ENCODE assay signal across 8 mouse cellular contexts in the genomic region with DNA sequence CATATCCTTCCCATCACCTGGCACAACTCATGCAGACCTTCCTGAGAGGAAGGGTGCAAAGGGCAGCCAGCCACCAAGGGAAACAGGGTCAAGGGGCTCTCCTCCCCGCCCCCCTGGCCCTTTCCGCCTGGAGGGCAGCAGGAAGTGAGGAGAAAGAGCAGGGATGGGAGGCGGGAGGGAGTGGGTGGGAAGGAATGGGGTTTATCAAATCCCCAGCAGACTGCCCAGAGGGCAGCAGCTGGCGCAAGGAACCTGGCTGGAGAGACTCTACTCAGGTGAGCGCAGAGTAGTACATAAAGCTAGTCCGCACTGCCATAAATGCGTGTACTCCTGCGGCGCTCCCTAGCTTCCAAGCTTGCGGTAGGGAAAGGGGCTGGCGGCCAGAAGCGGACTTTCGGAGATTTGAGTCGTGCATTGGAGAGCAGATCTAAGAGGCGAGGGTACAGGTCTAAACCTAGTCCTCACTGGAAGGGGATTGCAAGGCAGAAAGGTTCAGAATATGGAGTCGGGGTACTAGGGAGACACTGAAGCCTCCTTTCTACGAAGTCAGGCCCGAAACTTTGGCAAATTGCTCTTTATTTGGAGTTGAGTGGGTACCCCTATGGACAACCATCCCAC. TPM values are rescaled to one million over a fixed set of nuclear protein-coding genes. Genes with fewer than 3 reads are reported as not detected.
DNase-seq lines count a peak whose midpoint lies in the region; ATAC-seq and TF ChIP-seq lines count a peak whose summit lies in the region.

Hyal2 (plus strand) TSS at position 244 of the 618 bp plus-strand sequence.

- H3K36me3 ChIP-seq in testis, adult 2 months (ENCODE audit: control insufficient read depth, insufficient read depth, low read length) = no peaks in the 10 kb centered on the region
- H3K36me3 ChIP-seq in forebrain, embryonic 12.5 days (replicated peaks) = peaks cover 49% of the 10 kb centered on the region

- H3K4me3 ChIP-seq in testis, adult 2 months (ENCODE audit: control insufficient read depth, low read depth, low read length) = peak within 1 kb of the TSS; percentile 93
- peak within 1 kb of the TSS; percentile 82 for H3K4me3 ChIP-seq in forebrain, embryonic 12.5 days (replicated peaks)

- H3K9me3 ChIP-seq in forebrain, embryonic 12.5 days = no peaks in the 10 kb centered on the region

- 4% methylated on average over 18 of the region's 18 CpGs for WGBS in forebrain, embryonic 12.5 days

- ATAC-seq in forebrain, embryonic 12.5 days (ENCODE audit: low FRiP score) = no peak
- ATAC-seq in monocyte, adult 5-6 weeks (replicated peaks; ENCODE audit: insufficient number of reproducible peaks, low FRiP score, low TSS enrichment, poor library complexity, severe bottlenecking) = no peak

- no peak for TF ChIP-seq POLR2A in testis, adult 2 months (IDR thresholded peaks at IDR 0.05; ENCODE audit: control insufficient read depth, low read depth, low read length)

- peak within 1 kb of the TSS; percentile 84 for H3K9ac ChIP-seq in forebrain, embryonic 12.5 days

- H3K27me3 ChIP-seq in testis, adult 2 months (ENCODE audit: control insufficient read depth, insufficient read depth, low read length) = no peaks in the 10 kb centered on the region
- H3K27me3 ChIP-seq in forebrain, embryonic 12.5 days = no peaks in the 10 kb centered on the region

- peak within 1 kb of the TSS; percentile 88 for H3K4me2 ChIP-seq in forebrain, embryonic 12.5 days

- peaks cover 28% of the 10 kb centered on the region for H3K4me1 ChIP-seq in testis, adult 2 months (ENCODE audit: control insufficient read depth, insufficient read depth, low read length)
- H3K4me1 ChIP-seq in forebrain, embryonic 12.5 days = peaks cover 60% of the 10 kb centered on the region

- peak within 1 kb of the TSS; percentile 91 for H3K27ac ChIP-seq in testis, adult 2 months (ENCODE audit: control insufficient read depth, insufficient read depth, low read depth, low read length)
- peak within 1 kb of the TSS; percentile 86 for H3K27ac ChIP-seq in forebrain, embryonic 12.5 days

- no peak for TF ChIP-seq CTCF in testis, adult 2 months (IDR thresholded peaks at IDR 0.05; ENCODE audit: control insufficient read depth, insufficient read depth, insufficient replicate concordance, low read depth, low read length)

- intact Hi-C loops in heart, postnatal 36 days (cut with DNase I) = loop anchor here (5.0 kb wide), 1 partner anchor 64 kb away; no protein-coding TSS in a partner anchor

- no peak for DNase-seq in testis, postnatal 14 days (ENCODE audit: low spot score)
- DNase-seq in heart, postnatal 36 days = peak in 1 of 2 experiments; percentile 53
- DNase-seq in layer of hippocampus, postnatal 10 days (ENCODE audit: low spot score in 2 of 2) = no peak
- peak; percentile 63 for DNase-seq in lung, postnatal 14 days
- DNase-seq in ovary, postnatal 14 days (ENCODE audit: low spot score) = no peak

RNA-seq across cellular contexts. Expression of gene Hyal2, which starts in this region (rescaled TPM):
- 6.4 and 6.5 TPM in 2 replicates for polyA plus RNA-seq in testis, adult 2 months (2012; rRNA removed)
- polyA plus RNA-seq in forebrain, embryonic 12.5 days (2016; fragmentation: Nextera tagmentation; extraction: Ambion mirVana) = 108 and 110 TPM in 2 replicates
- 10 to 100 TPM; 36.4 to 39.0 TPM for total RNA-seq in heart, postnatal 36 days (2021)
- total RNA-seq in layer of hippocampus, postnatal 10 days (2021) = 10 to 100 TPM; 19.8 to 21.0 TPM
- total RNA-seq in monocyte, adult 5-6 weeks (2017) = 1.1 to 2.5 TPM (median 2.3 TPM) in 3 replicates

Comparison
In these comparisons a context has a peak if more than half of its experiments do, and no peak if none do; other contexts are left out.
1. RNA of gene Hyal2 (polyA plus RNA-seq): 108 to 110 TPM in forebrain, embryonic 12.5 days; 6.4 to 6.5 TPM in testis, adult 2 months; every median in the first group is over 10 times any median in the second.